Mouse (Mus musculus): Measurements from ENCODE around the gene Sult6b2.

GRCm38 (mm10) chr6:142806326-142806725, 2.0 kb upstream of the Sult6b2 start:
- TF ChIP-seq CTCF (IDR thresholded peaks at IDR 0.05; ENCODE audit: insufficient read depth, low read depth, low read length) (no peak), POLR2A (IDR thresholded peaks at IDR 0.05; ENCODE audit: insufficient read depth, low read depth, low read length) (no peak)
